ENCODE assay signal across 30 mouse cellular contexts in genomic region chr6:127311192-127312054, GRCm38 (mm10).
A peak's percentile ranks its signal among the peaks of the same experiment; 100 is the strongest.
DNase-seq lines count a peak whose midpoint lies in the region; ATAC-seq and TF ChIP-seq lines count a peak whose summit lies in the region.
"Had no signal": no experiment of that assay in that cellular context is flagged by ENCODE, and none has a peak within 500 bp of the region (broad histone marks: within the 10 kb centered on the region; RNA-seq: fewer than 3 reads in every experiment).

No protein-coding gene starts in this region.

- no peaks in the 10 kb centered on the region for H3K27me3 ChIP-seq in embryonic facial prominence, embryonic 14.5 days (replicated peaks; ENCODE audit: control insufficient read depth, insufficient read depth, low read length)
- 0 out of 2 replicates have a peak, but pooled peaks cover 6% of the 10 kb centered on the region for H3K27me3 ChIP-seq in embryonic facial prominence, embryonic 10.5 days (replicated peaks; ENCODE audit: low read depth, poor library complexity, severe bottlenecking)
- H3K27me3 ChIP-seq in heart, embryonic 14.5 days (ENCODE audit: control insufficient read depth, insufficient read depth, low read length) = peaks cover 37% of the 10 kb centered on the region
- H3K27me3 ChIP-seq in intestine, postnatal 0 days (replicated peaks; ENCODE audit: control insufficient read depth, insufficient read depth, low read length) = no peaks in the 10 kb centered on the region
- H3K27me3 ChIP-seq in intestine, embryonic 15.5 days (replicated peaks) = no peaks in the 10 kb centered on the region
- H3K27me3 ChIP-seq in lung, embryonic 14.5 days (ENCODE audit: insufficient read depth, low read length) = no peaks in the 10 kb centered on the region
- H3K27me3 ChIP-seq: forebrain, embryonic 13.5 days; hindbrain, embryonic 12.5 days; limb, embryonic 12.5 days had no signal

- TF ChIP-seq POLR2A in lung, adult 2 months (IDR thresholded peaks at IDR 0.05; ENCODE audit: borderline replicate concordance, extremely low read depth, low read depth, low read length) = no peak

- H3K4me1 ChIP-seq in embryonic facial prominence, embryonic 14.5 days (ENCODE audit: control insufficient read depth, insufficient read depth, low read length) = peaks cover 6% of the 10 kb centered on the region; the same call in 1 of the 2 replicates
- peaks cover 14% of the 10 kb centered on the region for H3K4me1 ChIP-seq in embryonic facial prominence, embryonic 10.5 days
- H3K4me1 ChIP-seq in heart, embryonic 14.5 days (ENCODE audit: control insufficient read depth in 2 of 2, insufficient read depth in 2 of 2, low read length in 2 of 2) = peaks cover 22 to 34% of the 10 kb centered on the region in 2 experiments
- no peaks in the 10 kb centered on the region; the same call in 1 of the 2 replicates for H3K4me1 ChIP-seq in intestine, postnatal 0 days (replicated peaks; ENCODE audit: control insufficient read depth, insufficient read depth, low read length)
- H3K4me1 ChIP-seq in intestine, embryonic 15.5 days (replicated peaks) = no peaks in the 10 kb centered on the region
- H3K4me1 ChIP-seq in lung, embryonic 14.5 days (ENCODE audit: insufficient read depth) = 0 out of 2 replicates have a peak, but pooled peaks cover 2% of the 10 kb centered on the region
- H3K4me1 ChIP-seq in lung, adult 2 months (ENCODE audit: control insufficient read depth, insufficient read depth, low read length) = no peaks in the 10 kb centered on the region
- H3K4me1 ChIP-seq: forebrain, embryonic 13.5 days; hindbrain, embryonic 12.5 days; limb, embryonic 12.5 days had no signal

- 69% methylated on average over 9 of the region's 9 CpGs for WGBS in embryonic facial prominence, embryonic 14.5 days
- 87% methylated on average over 9 of the region's 9 CpGs for WGBS in embryonic facial prominence, embryonic 10.5 days
- WGBS in heart, embryonic 14.5 days = 18% methylated on average over 9 of the region's 9 CpGs
- WGBS in intestine, postnatal 0 days = 53% methylated on average over 9 of the region's 9 CpGs
- 76% methylated on average over 9 of the region's 9 CpGs for WGBS in intestine, embryonic 15.5 days
- WGBS in lung, embryonic 14.5 days = 49% methylated on average over 9 of the region's 9 CpGs
- 64% methylated on average over 9 of the region's 9 CpGs for WGBS in lung, adult 2 months

- H3K27ac ChIP-seq in embryonic facial prominence, embryonic 14.5 days (replicated peaks; ENCODE audit: low read depth, low read length) = no peak overlapping the region
- H3K27ac ChIP-seq in embryonic facial prominence, embryonic 10.5 days (replicated peaks) = no peak overlapping the region
- no peak overlapping the region for H3K27ac ChIP-seq in heart, embryonic 14.5 days (replicated peaks in 1 of 2; ENCODE audit: control insufficient read depth in 1 of 2, insufficient read depth in 1 of 2, low read depth in 2 of 2, low read length in 2 of 2)
- H3K27ac ChIP-seq in intestine, postnatal 0 days (ENCODE audit: low read depth, low read length) = no peak overlapping the region; the same call in 1 of the 2 replicates
- H3K27ac ChIP-seq in intestine, embryonic 15.5 days = no peak overlapping the region
- no peak overlapping the region for H3K27ac ChIP-seq in lung, embryonic 14.5 days (ENCODE audit: low read depth)
- H3K27ac ChIP-seq: forebrain, embryonic 13.5 days; hindbrain, embryonic 12.5 days; hindbrain, postnatal 0 days; layer of hippocampus, adult 2 months; left cerebral cortex, adult 2 months; limb, embryonic 12.5 days; liver, embryonic 15.5 days had no signal

- H3K36me3 ChIP-seq in embryonic facial prominence, embryonic 14.5 days (ENCODE audit: control insufficient read depth, insufficient read depth, low read length) = no peaks in the 10 kb centered on the region
- H3K36me3 ChIP-seq in embryonic facial prominence, embryonic 10.5 days (replicated peaks) = no peaks in the 10 kb centered on the region
- H3K36me3 ChIP-seq in heart, embryonic 14.5 days (ENCODE audit: control insufficient read depth, insufficient read depth, low read length) = no peaks in the 10 kb centered on the region
- no peaks in the 10 kb centered on the region for H3K36me3 ChIP-seq in intestine, postnatal 0 days (ENCODE audit: control insufficient read depth, insufficient read depth)
- no peaks in the 10 kb centered on the region for H3K36me3 ChIP-seq in intestine, embryonic 15.5 days
- H3K36me3 ChIP-seq in lung, embryonic 14.5 days (ENCODE audit: insufficient read depth) = no peaks in the 10 kb centered on the region
- H3K36me3 ChIP-seq: hindbrain, embryonic 12.5 days; limb, embryonic 12.5 days; liver, embryonic 15.5 days had no signal

- TF ChIP-seq CTCF in intestine, postnatal 0 days (IDR thresholded peaks at IDR 0.05; ENCODE audit: low read depth) = no peak
- no peak for TF ChIP-seq CTCF in lung, embryonic 14.5 days (IDR thresholded peaks at IDR 0.05; ENCODE audit: low read depth)
- TF ChIP-seq CTCF in lung, adult 2 months (IDR thresholded peaks at IDR 0.05; ENCODE audit: insufficient read depth, low read length) = no peak

- DNase-seq in embryonic facial prominence, embryonic 14.5 days (ENCODE audit: low spot score) = no peak
- DNase-seq in embryonic facial prominence, embryonic 10.5 days (ENCODE audit: low spot score) = no peak
- no peak for DNase-seq in heart, adult 8-10 months (ENCODE audit: low spot score)
- DNase-seq in lung, embryonic 14.5 days = peak; percentile 26
- DNase-seq in lung, adult 2 months = no peak
- DNase-seq: adrenal gland, adult 2 months; adrenal gland, postnatal 36 days; cerebellum, adult 18-20 months; cerebellum, postnatal 14 days; gastrocnemius, postnatal 10 days; kidney, postnatal 25 days; lung, postnatal 36 days; right cerebral cortex, postnatal 25 days; spleen, adult 18-20 months; thymus, adult 2 months; thymus, postnatal 36 days had no signal

- no peak overlapping the region for H3K9ac ChIP-seq in embryonic facial prominence, embryonic 14.5 days (ENCODE audit: low read depth, low read length)
- H3K9ac ChIP-seq in heart, embryonic 14.5 days (ENCODE audit: low read length) = no peak overlapping the region
- no peak overlapping the region for H3K9ac ChIP-seq in intestine, postnatal 0 days (ENCODE audit: low read depth, low read length)
- H3K9ac ChIP-seq in intestine, embryonic 15.5 days = no peak overlapping the region
- H3K9ac ChIP-seq in lung, embryonic 14.5 days = no peak overlapping the region
- H3K9ac ChIP-seq: forebrain, embryonic 13.5 days; hindbrain, embryonic 12.5 days; limb, embryonic 12.5 days; liver, embryonic 15.5 days had no signal

- ATAC-seq in embryonic facial prominence, embryonic 14.5 days (ENCODE audit: low read depth) = 0 out of 2 replicates have a peak, but pooled peaks have one; percentile 30
- ATAC-seq in heart, embryonic 14.5 days (ENCODE audit: insufficient number of reproducible peaks, insufficient read depth, low FRiP score, low read depth) = peak; percentile 55; the same call in 1 of the 2 replicates
- ATAC-seq in intestine, postnatal 0 days = peak; percentile 51; the same call in 1 of the 2 replicates
- no peak for ATAC-seq in intestine, embryonic 15.5 days
- no peak for ATAC-seq in lung, embryonic 14.5 days (ENCODE audit: insufficient read depth)
- ATAC-seq: activated CD4-positive, CD25-positive, alpha-beta regulatory T cell, adult 4 months; forebrain, embryonic 13.5 days; hindbrain, postnatal 0 days; intestine, embryonic 16.5 days; midbrain, embryonic 16.5 days had no signal

- H3K4me3 ChIP-seq in embryonic facial prominence, embryonic 14.5 days (ENCODE audit: low read depth, low read length) = no peak overlapping the region
- no peak overlapping the region for H3K4me3 ChIP-seq in embryonic facial prominence, embryonic 10.5 days
- H3K4me3 ChIP-seq in heart, embryonic 14.5 days (ENCODE audit: control insufficient read depth in 1 of 2, insufficient read depth in 1 of 2, low read depth in 1 of 2, low read length in 2 of 2) = no peak overlapping the region
- H3K4me3 ChIP-seq in intestine, postnatal 0 days (ENCODE audit: low read depth, low read length) = no peak overlapping the region
- H3K4me3 ChIP-seq in intestine, embryonic 15.5 days (replicated peaks) = no peak overlapping the region
- no peak overlapping the region for H3K4me3 ChIP-seq in lung, embryonic 14.5 days (ENCODE audit: low read depth, low read length)
- no peak overlapping the region for H3K4me3 ChIP-seq in lung, adult 2 months (replicated peaks; ENCODE audit: extremely low read depth, low read depth, low read length)
- H3K4me3 ChIP-seq: forebrain, embryonic 13.5 days; hindbrain, embryonic 12.5 days; layer of hippocampus, adult 2 months; left cerebral cortex, adult 2 months; limb, embryonic 12.5 days; liver, embryonic 15.5 days had no signal

- H3K4me2 ChIP-seq in embryonic facial prominence, embryonic 14.5 days (ENCODE audit: low read depth, low read length) = no peak overlapping the region
- H3K4me2 ChIP-seq in heart, embryonic 14.5 days (ENCODE audit: low read length) = 0 out of 2 replicates have a peak overlapping the region, but pooled peaks have one; percentile 12
- H3K4me2 ChIP-seq in intestine, postnatal 0 days (replicated peaks; ENCODE audit: low read depth) = no peak overlapping the region
- H3K4me2 ChIP-seq in intestine, embryonic 15.5 days (replicated peaks) = no peak overlapping the region
- no peak overlapping the region for H3K4me2 ChIP-seq in lung, embryonic 14.5 days
- H3K4me2 ChIP-seq: forebrain, embryonic 13.5 days; hindbrain, embryonic 12.5 days; limb, embryonic 12.5 days; liver, embryonic 15.5 days; midbrain, embryonic 11.5 days had no signal

- H3K9me3 ChIP-seq in embryonic facial prominence, embryonic 14.5 days (ENCODE audit: control insufficient read depth, low read length) = no peaks in the 10 kb centered on the region
- no peaks in the 10 kb centered on the region for H3K9me3 ChIP-seq in embryonic facial prominence, embryonic 10.5 days
- no peaks in the 10 kb centered on the region for H3K9me3 ChIP-seq in heart, embryonic 14.5 days (ENCODE audit: control insufficient read depth, low read length)
- no peaks in the 10 kb centered on the region for H3K9me3 ChIP-seq in intestine, postnatal 0 days (ENCODE audit: control insufficient read depth)
- H3K9me3 ChIP-seq in intestine, embryonic 15.5 days = no peaks in the 10 kb centered on the region
- no peaks in the 10 kb centered on the region for H3K9me3 ChIP-seq in lung, embryonic 14.5 days (ENCODE audit: low read depth, low read length)
- H3K9me3 ChIP-seq: forebrain, embryonic 13.5 days; hindbrain, embryonic 12.5 days; limb, embryonic 12.5 days; liver, embryonic 15.5 days had no signal

Comparison
In these comparisons a context has a peak if more than half of its experiments do, and no peak if none do; other contexts are left out.
1. ATAC-seq: peak in embryonic facial prominence, embryonic 14.5 days (single experiment), heart, embryonic 14.5 days (single experiment) and intestine, postnatal 0 days (single experiment); none in intestine, embryonic 15.5 days (single experiment) and lung, embryonic 14.5 days (single experiment).